15 mouse cellular contexts compared by ENCODE assay signal in the genomic region with DNA sequence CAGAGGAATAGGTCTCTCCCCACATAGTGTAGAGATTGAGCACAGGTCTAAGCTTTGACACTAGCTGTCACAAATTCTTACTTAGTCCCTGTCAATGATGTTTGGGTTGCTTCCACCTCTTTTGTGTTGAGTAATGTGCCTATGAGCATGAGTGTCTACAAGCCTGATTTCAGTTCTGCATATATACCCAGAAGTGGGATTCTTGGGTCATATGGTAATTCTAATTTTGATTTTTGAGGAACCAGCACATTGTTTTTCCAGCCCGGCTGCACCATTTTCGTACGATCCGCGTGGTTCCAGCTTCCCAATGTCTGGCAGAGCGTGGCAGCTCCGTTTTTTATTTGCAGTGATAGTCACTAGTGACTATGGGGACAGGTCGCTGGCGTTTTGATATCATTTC. TPM values are rescaled to one million over a fixed set of nuclear protein-coding genes. Genes with fewer than 3 reads are reported as not detected.
DNase-seq lines count a peak whose midpoint lies in the region; ATAC-seq lines count a peak whose summit lies in the region.
"Had no signal": no experiment of that assay in that cellular context is flagged by ENCODE, and none has a peak within 500 bp of the region (broad histone marks: within the 10 kb centered on the region; RNA-seq: fewer than 3 reads in every experiment).

No protein-coding gene starts in this region.

- 0 out of 2 replicates have a peak overlapping the region, but pooled peaks have one; percentile 80 for H3K4me2 ChIP-seq in neural tube, embryonic 13.5 days
- H3K4me2 ChIP-seq: embryonic facial prominence, embryonic 12.5 days; forebrain, embryonic 13.5 days had no signal

- 91% methylated on average over 9 of the region's 9 CpGs for WGBS in neural tube, embryonic 13.5 days

- H3K27ac ChIP-seq in neural tube, embryonic 13.5 days (replicated peaks), result no peak overlapping the region
- H3K27ac ChIP-seq: embryonic facial prominence, embryonic 12.5 days; forebrain, embryonic 13.5 days had no signal

- H3K4me1 ChIP-seq in neural tube, embryonic 13.5 days (replicated peaks), result peaks cover 27% of the 10 kb centered on the region

- no peak overlapping the region for H3K9ac ChIP-seq in neural tube, embryonic 13.5 days
- H3K9ac ChIP-seq: embryonic facial prominence, embryonic 12.5 days; forebrain, embryonic 13.5 days had no signal

- no peaks in the 10 kb centered on the region for H3K27me3 ChIP-seq in neural tube, embryonic 13.5 days
- H3K27me3 ChIP-seq: embryonic facial prominence, embryonic 12.5 days; forebrain, embryonic 13.5 days had no signal

- intact Hi-C loops in heart, postnatal 10 days (cut with DNase I), result loop anchor here (10.0 kb wide), 1 partner anchor 655 kb away; a partner anchor contains a TSS
- intact Hi-C loops in left cerebral cortex, postnatal 10 days (cut with DNase I), result loop anchor here (5.0 kb wide), 1 partner anchor 48 kb away; a partner anchor contains a TSS

- DNase-seq in heart, adult 11 months, result peak; percentile 96
- DNase-seq in heart, postnatal 10 days, result no peak
- peak; percentile 36 for DNase-seq in layer of hippocampus, adult 11-12 months (ENCODE audit: low spot score)
- no peak for DNase-seq in layer of hippocampus, postnatal 14 days (ENCODE audit: low spot score in 2 of 2)
- no peak for DNase-seq in neural tube, embryonic 10.5 days (ENCODE audit: extremely low spot score, low spot score)
- DNase-seq in left cerebral cortex, postnatal 10 days (ENCODE audit: extremely low spot score in 1 of 2, low spot score in 2 of 2), result no peak
- DNase-seq: cerebellum, adult 9-11 months; gastrocnemius, postnatal 14 days; kidney, postnatal 25 days; right cerebral cortex, postnatal 14 days; thymus, postnatal 4 days had no signal

- ATAC-seq in neural tube, embryonic 13.5 days (ENCODE audit: low read depth), result no peak
- ATAC-seq in monocyte, adult 5-6 weeks (replicated peaks; ENCODE audit: insufficient number of reproducible peaks, low FRiP score, low TSS enrichment, poor library complexity, severe bottlenecking), result peak; percentile 65
- ATAC-seq: forebrain, embryonic 13.5 days had no signal

- no peaks in the 10 kb centered on the region for H3K9me3 ChIP-seq in neural tube, embryonic 13.5 days
- H3K9me3 ChIP-seq: embryonic facial prominence, embryonic 12.5 days; forebrain, embryonic 13.5 days had no signal

- H3K36me3 ChIP-seq in neural tube, embryonic 13.5 days, result 0 out of 2 replicates have a peak, but pooled peaks cover 3% of the 10 kb centered on the region
- H3K36me3 ChIP-seq: embryonic facial prominence, embryonic 12.5 days had no signal

- no peak overlapping the region for H3K4me3 ChIP-seq in neural tube, embryonic 13.5 days
- H3K4me3 ChIP-seq: embryonic facial prominence, embryonic 12.5 days; forebrain, embryonic 13.5 days had no signal

RNA-seq across cellular contexts. Expression of a gene that starts 1.9 kb away (rescaled TPM):
- total RNA-seq in heart, postnatal 10 days (2021), result 10 to 100 TPM; 12.1 to 12.8 TPM
- total RNA-seq in layer of hippocampus, postnatal 14 days (2021), result 10 to 100 TPM; 49.6 to 50.2 TPM
- polyA plus RNA-seq in neural tube, embryonic 13.5 days (2015; fragmentation: Nextera tagmentation; extraction: Ambion mirVana), result 12.9 and 13.0 TPM in 2 replicates
- total RNA-seq in monocyte, adult 5-6 weeks (2017), result 14.1 to 21.8 TPM (median 15.1 TPM) in 3 replicates
- total RNA-seq in left cerebral cortex, postnatal 10 days (2021), result 10 to 100 TPM; 39.1 to 41.5 TPM

RNA-seq across cellular contexts. Expression of a gene that starts 5.1 kb away (rescaled TPM):
- total RNA-seq in heart, postnatal 10 days (2021), result 100 to 1,000 TPM; 153 to 154 TPM
- total RNA-seq in layer of hippocampus, postnatal 14 days (2021), result 100 to 1,000 TPM; 158 to 167 TPM
- 1,003 and 1,122 TPM in 2 replicates for polyA plus RNA-seq in neural tube, embryonic 13.5 days (2015; fragmentation: Nextera tagmentation; extraction: Ambion mirVana)
- 654 to 930 TPM (median 732 TPM) in 3 replicates for total RNA-seq in monocyte, adult 5-6 weeks (2017)
- total RNA-seq in left cerebral cortex, postnatal 10 days (2021), result 100 to 1,000 TPM; 180 to 201 TPM

RNA-seq across cellular contexts. Expression of a gene that starts 48.9 kb away (rescaled TPM):
- 10 to 100 TPM; 87.8 to 98.0 TPM for total RNA-seq in heart, postnatal 10 days (2021)
- 10 to 100 TPM; 62.9 to 65.8 TPM for total RNA-seq in layer of hippocampus, postnatal 14 days (2021)
- polyA plus RNA-seq in neural tube, embryonic 13.5 days (2015; fragmentation: Nextera tagmentation; extraction: Ambion mirVana), result 115 and 118 TPM in 2 replicates
- 96.2 to 100 TPM (median 98.7 TPM) in 3 replicates for total RNA-seq in monocyte, adult 5-6 weeks (2017)
- 10 to 100 TPM; 66.2 to 68.8 TPM for total RNA-seq in left cerebral cortex, postnatal 10 days (2021)

Comparison
In these comparisons a context has a peak if more than half of its experiments do, and no peak if none do; other contexts are left out.
1. DNase-seq: peak in heart, adult 11 months (single experiment) and layer of hippocampus, adult 11-12 months (single experiment); none in heart, postnatal 10 days (0 of 2), layer of hippocampus, postnatal 14 days (0 of 2), neural tube, embryonic 10.5 days (single experiment) and left cerebral cortex, postnatal 10 days (0 of 2).